Mouse (Mus musculus) left cerebral cortex, postnatal 25 days (tissue): Measurements from ENCODE around the gene Tpi1. TPM values are rescaled to one million over a fixed set of nuclear protein-coding genes. Genes with fewer than 3 reads are reported as not detected.

Source experiments
- DNase-seq, 2 experiments: peaks; one replicate each; pipeline ENCODE4 v3.0.0; 2022; ENCODE audit warnings: low spot score in 2 of 2, mixed read lengths in 1 of 2
- intact Hi-C: fragments of 180-260 bp; cut with DNase I; formaldehyde crosslinking; loops from one replicate; pipeline ENCODE4 v1.15.1; 2025
- total RNA-seq, 2 experiments: library from RNA; stranded (reverse); gene quantifications; 2 replicates each; pipeline ENCODE4 v1.2.3; 2021

Tpi1 gene
- 100 to 1,000 TPM; 739 to 808 TPM for total RNA-seq

DNA sequence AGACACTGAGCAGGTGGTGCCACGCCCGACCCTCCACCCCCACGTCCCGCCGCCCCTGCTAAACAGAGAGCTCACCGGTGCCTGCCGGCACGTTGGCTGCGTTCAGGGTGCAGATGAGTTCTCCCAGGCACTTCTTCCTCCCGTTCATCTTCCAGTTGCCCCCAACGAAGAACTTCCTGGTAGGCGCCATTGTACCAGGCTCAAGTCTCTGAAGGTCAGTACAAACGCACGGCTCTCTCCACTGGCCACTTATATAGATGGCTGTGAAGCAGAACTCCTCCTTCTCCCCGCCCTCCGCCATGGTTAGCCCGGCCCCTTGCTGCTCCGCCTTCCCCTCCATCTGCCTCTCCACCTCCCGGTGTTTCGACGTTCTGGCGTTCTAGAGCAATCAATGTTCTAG is at the start of gene Tpi1:
Gene Tpi1 (minus strand): TSS at position 364 of the 400 bp plus-strand sequence.
- DNase-seq, result peak; percentile 88 to 94
- intact Hi-C loops, result no loop called here

- intact Hi-C loops, result loop anchor here (1.0 kb wide), 1 partner anchor 41 kb away; no protein-coding TSS in a partner anchor
- DNase-seq, result peak; percentile 20 to 37
Observed at GRCm38 (mm10) chr6:124863125-124863657, 49.1 kb upstream of the Tpi1 start.

- intact Hi-C loops, result loop anchor here (1.0 kb wide), 2 partner anchors 42 to 69 kb away; partner anchors contain the start of gene Mlf2
- DNase-seq, result peak; percentile 35 to 74
Observed at GRCm38 (mm10) chr6:124862406-124863124, 48.5 kb upstream of the Tpi1 start.

DNA sequence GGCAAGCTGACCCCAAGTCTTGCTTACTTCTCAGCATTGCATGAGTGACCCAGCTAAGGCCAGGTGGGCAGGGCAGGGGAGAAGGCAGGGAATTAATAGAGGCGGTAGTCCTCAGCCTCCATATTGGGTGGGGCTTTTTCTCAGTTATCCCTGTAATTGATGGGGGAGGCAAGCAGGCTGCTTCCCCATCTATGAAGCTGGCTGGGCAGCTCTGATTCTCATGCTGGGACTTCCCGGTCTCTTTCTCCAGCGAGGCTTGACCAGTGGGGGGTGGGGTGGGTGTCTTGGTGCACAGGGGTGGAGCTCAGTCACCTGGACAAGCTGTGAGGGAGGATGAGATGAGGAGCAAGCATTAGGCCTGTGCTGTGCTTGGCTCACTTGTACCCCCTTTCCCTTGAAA is 47.7 kb upstream of the Tpi1 start:
- intact Hi-C loops, result loop anchor here (1.0 kb wide), 1 partner anchor 69 kb away; the partner anchor contains the start of gene Mlf2
- no peak for DNase-seq

DNA sequence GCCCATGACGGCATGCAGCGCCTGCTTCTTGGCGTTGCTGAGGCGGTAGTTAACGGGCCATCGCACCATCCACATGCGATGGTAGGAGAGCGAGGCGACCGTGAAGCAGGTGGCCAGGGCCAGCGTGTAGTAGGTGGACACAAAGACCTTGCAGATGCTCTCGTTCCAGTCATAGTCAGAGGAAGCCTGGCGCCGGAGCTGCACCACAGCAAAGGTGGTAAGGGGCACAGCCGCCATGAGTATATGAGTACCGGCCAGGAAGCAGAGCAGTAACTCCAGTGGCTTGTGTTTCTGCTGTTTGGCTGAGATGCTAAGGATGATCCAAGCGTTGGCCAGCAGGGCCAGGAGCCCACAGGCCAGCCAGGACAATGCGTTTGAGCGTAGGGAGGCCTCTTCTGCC is 47.2 kb upstream of the Tpi1 start:
- intact Hi-C loops, result no loop called here
- peak; percentile 31 to 40 for DNase-seq

GRCm38 (mm10) chr6:124860511-124860910 is 46.4 kb upstream of the Tpi1 start:
- intact Hi-C loops, result loop anchor here (1.0 kb wide), 1 partner anchor 57 kb away; no protein-coding TSS in a partner anchor
- peak in 1 of 2 experiments; percentile 23 for DNase-seq

DNA sequence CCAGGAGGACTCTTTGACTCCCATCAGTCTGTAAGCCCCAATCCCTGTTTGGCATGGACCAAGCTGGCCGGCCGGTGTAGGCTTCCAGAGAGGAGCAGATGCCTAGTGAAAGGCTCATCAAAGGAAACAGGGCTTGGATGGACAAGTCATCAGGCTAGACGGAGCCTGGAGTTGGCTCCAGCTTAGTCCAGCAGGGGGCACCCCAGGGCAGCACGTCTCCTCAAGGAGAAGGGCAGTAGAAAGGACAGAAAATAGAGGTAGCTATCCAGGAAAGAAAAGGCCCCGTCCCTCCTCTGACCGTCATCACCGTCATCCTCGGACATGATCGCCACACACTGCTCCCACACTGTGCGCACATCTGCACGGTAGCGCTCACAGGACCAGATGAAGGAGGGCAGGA is 45.6 kb upstream of the Tpi1 start:
- intact Hi-C loops, result loop anchor here (1.0 to 5.0 kb wide), 2 partner anchors 58 to 223 kb away; no protein-coding TSS in a partner anchor
- DNase-seq, result peak; percentile 88 to 91

- intact Hi-C loops, result loop anchor here (5.0 kb wide), 1 partner anchor 224 kb away; no protein-coding TSS in a partner anchor
- no peak for DNase-seq
Observed at GRCm38 (mm10) chr6:124858561-124859318, 44.6 kb upstream of the Tpi1 start.

- intact Hi-C loops, result loop anchor here (1.0 to 5.0 kb wide), 4 partner anchors 60 to 224 kb away; partner anchors contain the start of genes Mlf2 and Pianp
- peak in 1 of 2 experiments; percentile 28 for DNase-seq
Observed at GRCm38 (mm10) chr6:124857840-124858530, 43.9 kb upstream of the Tpi1 start.

- intact Hi-C loops, result loop anchor here (1.0 to 5.0 kb wide), 4 partner anchors 61 to 225 kb away; partner anchors contain the start of genes Mlf2 and Pianp
- DNase-seq, result peak; percentile 83 to 88
Observed at GRCm38 (mm10) chr6:124856916-124857839, 43.1 kb upstream of the Tpi1 start, which contains the start of gene P3h3. TSS of gene P3h3 (minus strand) at chr6:124857752.

DNA sequence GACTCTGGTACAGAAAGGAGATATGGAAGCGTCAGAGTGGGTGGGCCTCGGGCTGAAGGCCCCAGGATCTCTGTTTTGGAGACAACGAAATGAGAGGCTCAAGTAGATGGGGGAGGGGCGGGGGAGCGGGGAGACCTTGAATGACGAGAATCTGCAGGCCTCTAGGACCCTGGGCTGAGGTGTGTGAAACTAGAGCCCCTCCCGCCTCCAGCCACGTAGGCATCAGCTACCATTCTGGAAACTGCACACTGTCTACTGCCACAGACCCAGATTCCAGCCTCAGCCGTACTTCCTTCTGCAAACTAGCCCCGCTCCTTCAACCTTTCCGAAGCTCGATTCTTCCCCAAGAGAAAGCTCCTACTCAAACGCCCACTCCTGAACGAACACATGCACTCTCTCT is 42.2 kb upstream of the Tpi1 start:
- intact Hi-C loops, result loop anchor here (2.0 to 5.0 kb wide), 2 partner anchors 140 to 226 kb away; partner anchors contain the start of gene Pianp

DNA sequence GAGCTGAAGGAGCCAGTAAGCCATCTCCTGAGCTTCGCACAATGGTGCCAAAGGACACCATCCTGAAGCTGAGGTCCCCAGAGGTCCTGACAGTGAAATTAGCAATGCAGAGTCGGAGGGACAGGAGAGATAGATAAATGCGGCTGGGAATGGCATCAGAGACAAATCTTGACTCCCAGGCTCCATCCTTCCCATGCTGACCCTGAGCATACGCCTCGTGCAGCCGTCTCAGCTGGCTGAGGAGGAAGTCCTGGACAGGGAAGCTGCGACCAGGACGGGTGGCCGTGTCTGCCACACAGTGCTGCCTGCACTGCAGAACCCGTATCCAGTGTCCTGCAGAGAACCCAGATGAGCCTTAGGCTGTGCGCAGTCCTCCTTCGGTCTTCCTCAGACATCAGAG is 40.6 kb upstream of the Tpi1 start:
- intact Hi-C loops, result loop anchor here (5.0 kb wide), 1 partner anchor 228 kb away; no protein-coding TSS in a partner anchor

More for the DNA sequence above, 42.2 kb upstream of the Tpi1 start:
- DNase-seq, result peak; percentile 57 to 68

GRCm38 (mm10) chr6:124850535-124850934 is 36.4 kb upstream of the Tpi1 start:
- DNase-seq, result no peak
- intact Hi-C loops, result no loop called here

More for the DNA sequence above, 40.6 kb upstream of the Tpi1 start:
- no peak for DNase-seq

DNA sequence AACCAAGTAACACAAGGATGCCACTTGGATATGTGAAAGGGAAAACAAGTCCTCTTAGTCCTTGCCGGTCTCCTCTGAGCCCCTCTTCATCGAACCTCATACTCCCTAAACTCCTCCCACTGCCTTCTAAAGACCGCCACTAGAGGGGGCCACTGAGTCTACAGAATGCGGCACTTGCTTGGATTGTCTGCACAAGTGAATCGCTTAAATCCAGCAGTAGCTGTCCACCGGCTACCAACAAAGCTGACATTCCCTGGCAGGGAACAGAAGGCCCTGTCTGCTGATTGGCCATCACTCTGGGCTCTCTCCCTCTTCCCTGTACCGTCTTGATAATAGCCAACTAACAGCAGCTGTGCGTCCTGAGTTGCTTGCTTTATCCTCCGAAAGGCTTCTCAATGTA is 33.2 kb upstream of the Tpi1 start:
- DNase-seq, result peak; percentile 91 to 95
- intact Hi-C loops, result no loop called here

- intact Hi-C loops, result no loop called here
- no peak for DNase-seq
Observed at GRCm38 (mm10) chr6:124840241-124841167, 26.4 kb upstream of the Tpi1 start, which contains the start of gene Gnb3. TSS of gene Gnb3 (minus strand) at chr6:124840275.

DNA sequence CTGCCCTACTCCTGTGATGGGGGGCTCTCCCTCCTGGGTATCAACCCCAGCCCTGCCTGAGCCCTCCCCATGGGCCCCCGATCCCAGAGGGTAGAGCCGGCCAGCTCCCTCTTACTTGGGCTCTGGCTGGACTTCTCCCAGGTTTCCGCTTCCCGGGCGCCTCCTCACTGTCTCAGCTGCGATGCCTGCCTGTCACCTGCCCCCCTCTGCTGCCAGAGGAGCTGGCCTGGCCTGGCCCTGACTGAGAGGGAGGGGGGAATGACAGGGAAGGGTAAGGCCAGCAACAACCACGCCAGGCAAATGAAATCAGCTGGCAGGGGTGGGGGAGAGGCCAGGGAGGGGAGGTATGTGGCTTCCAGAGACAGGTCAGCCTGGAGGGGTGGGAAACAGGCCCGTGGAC is 25.7 kb upstream of the Tpi1 start:
- intact Hi-C loops, result no loop called here
- DNase-seq, result no peak

DNA sequence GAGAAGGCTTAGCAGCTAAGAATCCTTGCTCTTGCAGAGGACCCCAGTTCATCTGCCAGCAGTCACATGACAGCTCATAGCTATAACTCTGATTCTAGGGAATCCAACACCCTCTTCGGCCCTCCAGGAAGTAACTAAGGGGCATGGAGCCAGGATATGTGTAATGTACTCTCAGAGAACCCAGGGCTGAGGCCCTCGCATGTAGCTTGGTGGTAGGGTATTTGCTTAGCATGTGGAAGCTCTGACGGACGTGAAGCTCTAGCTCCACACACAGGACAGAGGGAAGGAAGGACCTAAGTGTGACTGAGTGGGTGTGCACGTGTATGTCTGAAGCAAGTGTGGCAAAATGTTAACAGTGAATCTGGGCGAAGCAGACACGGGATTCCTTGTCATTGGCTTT is 22.3 kb upstream of the Tpi1 start:
- no peak for DNase-seq
- intact Hi-C loops, result no loop called here
